Mouse (Mus musculus) liver, postnatal 0 days (tissue): ENCODE results near the gene Lpcat3.

Experiments used
- CTCF ChIP-seq: sonication (generic); IDR thresholded peaks from 2 replicates; pipeline ENCODE4 v1.5.1; 2016; ENCODE audit warnings: antibody characterized with exemption, low read depth
- EP300 ChIP-seq: IDR thresholded peaks from 2 replicates; pipeline ENCODE4 v1.6.1; 2016; ENCODE audit warnings: antibody characterized with exemption, low read depth, mild to moderate bottlenecking

GRCm38 (mm10) chr6:124753861-124754260 is 91.0 kb downstream of the Lpcat3 start:
- TF ChIP-seq EP300, result no peak
- no peak for TF ChIP-seq CTCF
